Mouse (Mus musculus) hematopoietic stem cell, adult 5-6 weeks (primary cell): ENCODE data around the gene Cd276. TPM values are rescaled to one million over a fixed set of nuclear protein-coding genes. Genes with fewer than 3 reads are reported as not detected.
A peak's percentile ranks its signal among the peaks of the same experiment; 100 is the strongest.
"Not testable (repeated sequence)": the region's sequence is repeated elsewhere in the genome, so short reads cannot be mapped to it uniquely, and the experiment has no call there.

Source experiments
- ATAC-seq, 2 experiments: fragments of 125-278 bp in 1 of 2; replicated peaks in 1 of 2; 2 replicates each; pipeline ENCODE4 v1.8.0; 2016 to 2017; ENCODE audit warnings: inconsistent platforms in 2 of 2, mild to moderate bottlenecking in 2 of 2, moderate number of reproducible peaks in 2 of 2, low read depth in 1 of 2, moderate TSS enrichment in 1 of 2; ENCODE audit not compliant: low FRiP score in 2 of 2, poor library complexity in 2 of 2, severe bottlenecking in 2 of 2, insufficient read depth in 1 of 2, low TSS enrichment in 1 of 2
- total RNA-seq: library from RNA; stranded (forward); fragments of 172-1452, 232-1000 nt; gene quantifications from 2 replicates; pipeline ENCODE4 v1.2.3, GENCODE M21; 2017

Gene Cd276
- total RNA-seq: 1.6 and 2.6 TPM in 2 replicates

GRCm38 (mm10) chr9:58554908-58555684, at the start of gene Cd276:
Cd276 (minus strand) TSS chr9:58555437.
- peak in 1 of 2 experiments; percentile 16; a peak in 1 of 4 replicates for ATAC-seq

DNA sequence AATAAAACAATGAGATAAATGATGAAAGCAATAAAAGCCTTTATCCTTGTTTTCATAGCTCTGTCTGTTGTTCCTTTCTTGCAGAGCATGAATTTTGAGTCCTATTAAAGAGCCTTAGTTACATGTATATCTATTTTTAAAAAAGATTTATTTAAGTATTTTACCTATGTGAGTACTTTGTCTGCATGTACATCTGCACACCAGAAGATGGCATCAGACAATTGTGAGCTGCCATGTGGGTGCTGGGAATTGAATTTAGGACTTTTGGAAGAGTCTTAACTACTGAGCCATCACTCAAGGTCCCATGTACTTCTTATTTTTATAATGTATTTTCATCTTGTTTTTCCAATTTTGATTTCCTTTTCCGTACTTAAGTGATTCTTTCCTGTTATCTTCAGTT, 40.1 kb upstream of the Cd276 start:
- no peak for ATAC-seq

GRCm38 (mm10) chr9:58588657-58589056, 33.4 kb upstream of the Cd276 start:
- no peak; a peak in 1 of 4 replicates for ATAC-seq

DNA sequence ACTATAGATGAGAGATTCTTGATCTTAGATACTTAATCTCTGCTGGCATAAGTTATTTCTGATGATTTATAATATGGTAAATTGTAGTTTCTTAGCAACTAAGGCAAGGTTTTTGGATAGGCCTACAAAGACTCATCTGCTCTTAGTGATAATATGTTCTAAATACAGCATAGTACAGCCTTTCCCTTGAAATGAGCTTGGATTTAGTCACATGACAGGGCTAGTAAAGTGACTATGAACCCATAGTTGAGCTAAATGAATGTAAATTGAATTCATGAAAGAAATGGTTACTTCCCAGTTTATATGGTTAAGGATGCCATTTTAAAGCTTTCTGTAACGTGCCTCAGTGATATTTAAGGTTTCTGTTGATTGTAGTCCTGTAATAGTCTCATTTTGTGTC, 29.1 kb upstream of the Cd276 start:
- no peak for ATAC-seq

DNA sequence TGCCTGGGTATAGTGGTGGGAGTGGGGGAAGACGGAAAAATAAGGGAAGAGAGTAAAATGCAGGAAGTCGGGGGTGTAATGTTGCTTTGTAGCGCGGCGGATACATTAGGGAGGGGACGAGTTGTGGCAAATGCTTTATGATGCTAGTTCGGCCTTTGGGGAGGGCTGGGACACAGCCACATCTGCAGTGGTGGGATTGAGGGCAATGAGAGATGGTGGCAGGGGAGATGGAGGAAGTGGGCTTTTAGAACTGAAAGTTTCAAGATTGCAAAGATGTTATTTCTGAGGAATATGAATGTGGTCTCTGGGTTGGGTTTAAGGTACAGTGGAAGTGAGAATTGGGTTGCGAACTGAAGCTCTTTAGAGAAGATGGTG, 28.0 kb upstream of the Cd276 start:
- 0 out of 4 replicates have a peak, but pooled peaks have one; percentile 8 to 29 for ATAC-seq

GRCm38 (mm10) chr9:58582581-58583266, 27.5 kb upstream of the Cd276 start:
- ATAC-seq: no peak

DNA sequence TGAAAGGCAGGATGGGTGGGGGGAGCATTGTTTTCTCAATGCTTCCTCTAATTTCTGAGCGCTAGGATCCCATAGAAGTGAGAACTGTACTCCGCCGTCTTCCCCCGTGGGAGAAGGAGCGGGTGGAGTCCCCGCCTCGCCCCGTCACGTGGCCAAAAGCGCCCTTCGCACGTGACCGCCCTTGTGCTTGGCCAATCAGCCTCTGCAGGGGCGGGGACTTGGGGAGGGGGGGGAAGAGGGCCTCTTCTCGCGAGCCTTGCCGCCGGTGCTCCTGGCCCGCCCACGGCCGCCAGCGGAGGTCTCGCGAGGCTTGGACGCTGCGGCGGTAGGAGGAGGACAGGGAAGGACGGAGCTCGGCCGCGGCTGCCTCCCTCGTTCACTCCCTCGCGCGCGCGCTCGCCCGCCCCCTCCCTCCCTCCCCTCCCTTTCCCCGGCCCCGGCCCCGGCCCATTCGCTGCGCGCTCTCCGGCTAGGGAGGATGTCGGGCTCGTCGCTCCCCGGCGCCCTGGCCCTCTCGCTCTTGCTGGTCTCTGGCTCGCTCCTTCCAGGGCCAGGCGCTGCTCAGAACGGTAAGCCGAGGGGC, 26.8 kb upstream of the Cd276 start, which contains the start of gene Nptn:
Gene Nptn, plus strand, starts transcription at position 283 of the 583 bp plus-strand sequence.
- ATAC-seq: peak; percentile 69 to 92

- ATAC-seq: no peak
Measured at GRCm38 (mm10) chr9:58581283-58581930, 26.2 kb upstream of the Cd276 start.

GRCm38 (mm10) chr9:58580453-58581195, 25.4 kb upstream of the Cd276 start:
- not testable (repeated sequence) for ATAC-seq

DNA sequence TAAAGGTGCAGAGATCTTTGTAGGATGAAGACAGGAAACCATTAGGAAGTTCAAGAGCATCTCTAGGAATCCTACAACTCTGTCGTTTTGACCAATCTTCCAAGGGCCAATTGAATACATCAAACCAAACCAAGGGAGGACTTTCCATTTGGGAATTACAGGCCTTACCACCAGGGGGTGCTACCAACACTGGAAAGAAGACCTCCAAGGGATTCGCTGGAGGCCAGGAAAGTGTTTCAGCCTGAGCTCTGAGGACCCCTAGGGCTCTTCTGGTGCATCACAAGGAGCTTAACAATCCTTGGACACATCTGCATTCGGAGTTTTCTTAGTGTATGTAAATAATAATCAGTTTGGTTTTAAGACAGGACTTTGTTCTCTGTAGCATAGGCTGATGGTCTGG, 23.4 kb upstream of the Cd276 start:
- peak; percentile 61 to 74 for ATAC-seq

DNA sequence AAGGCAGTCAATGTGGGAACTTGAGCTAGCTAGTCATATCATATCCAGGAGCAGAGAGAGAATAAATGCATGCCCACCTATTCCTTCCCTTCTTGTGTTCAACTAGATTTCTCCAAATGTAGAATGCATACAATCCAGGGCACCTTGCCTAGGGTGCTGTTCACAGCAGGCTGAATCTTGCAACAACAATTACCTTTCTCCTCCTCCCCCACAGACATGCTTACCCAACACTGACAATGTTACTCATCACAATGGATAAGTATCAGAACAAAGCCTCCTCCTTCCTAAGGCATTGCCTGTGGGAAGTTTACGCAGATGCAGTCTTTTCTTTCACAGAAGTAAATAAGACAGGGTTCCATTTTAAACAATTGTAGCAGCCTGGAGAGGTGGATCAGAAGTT, 15.8 kb upstream of the Cd276 start:
- ATAC-seq: no peak

GRCm38 (mm10) chr9:58567682-58568081, 12.4 kb upstream of the Cd276 start:
- no peak; a peak in 2 of 4 replicates for ATAC-seq

DNA sequence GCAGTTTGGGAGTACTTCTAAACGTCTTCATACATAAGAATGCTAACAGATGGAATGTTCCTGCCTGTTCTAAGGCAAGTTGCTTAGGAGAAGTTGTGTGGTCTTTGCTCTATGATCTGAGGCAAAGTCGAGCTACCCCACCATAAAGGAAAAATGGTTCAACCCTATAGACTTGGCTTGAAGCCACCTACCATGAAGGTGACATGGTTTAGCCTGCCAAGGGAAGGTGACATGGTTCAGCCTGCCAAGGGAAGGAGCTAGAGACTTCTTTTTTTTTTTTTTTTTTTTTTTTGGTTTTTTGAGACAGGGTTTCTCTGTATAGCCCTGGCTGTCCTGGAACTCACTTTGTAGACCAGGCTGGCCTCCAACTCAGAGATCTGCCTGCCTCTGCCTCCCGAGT, 10.7 kb upstream of the Cd276 start:
- ATAC-seq: 0 out of 4 replicates have a peak, but pooled peaks of 1 of the 2 experiments have one; percentile 17

- ATAC-seq: peak; percentile 58 to 75
Measured at GRCm38 (mm10) chr9:58560211-58560610, 5.0 kb upstream of the Cd276 start.

DNA sequence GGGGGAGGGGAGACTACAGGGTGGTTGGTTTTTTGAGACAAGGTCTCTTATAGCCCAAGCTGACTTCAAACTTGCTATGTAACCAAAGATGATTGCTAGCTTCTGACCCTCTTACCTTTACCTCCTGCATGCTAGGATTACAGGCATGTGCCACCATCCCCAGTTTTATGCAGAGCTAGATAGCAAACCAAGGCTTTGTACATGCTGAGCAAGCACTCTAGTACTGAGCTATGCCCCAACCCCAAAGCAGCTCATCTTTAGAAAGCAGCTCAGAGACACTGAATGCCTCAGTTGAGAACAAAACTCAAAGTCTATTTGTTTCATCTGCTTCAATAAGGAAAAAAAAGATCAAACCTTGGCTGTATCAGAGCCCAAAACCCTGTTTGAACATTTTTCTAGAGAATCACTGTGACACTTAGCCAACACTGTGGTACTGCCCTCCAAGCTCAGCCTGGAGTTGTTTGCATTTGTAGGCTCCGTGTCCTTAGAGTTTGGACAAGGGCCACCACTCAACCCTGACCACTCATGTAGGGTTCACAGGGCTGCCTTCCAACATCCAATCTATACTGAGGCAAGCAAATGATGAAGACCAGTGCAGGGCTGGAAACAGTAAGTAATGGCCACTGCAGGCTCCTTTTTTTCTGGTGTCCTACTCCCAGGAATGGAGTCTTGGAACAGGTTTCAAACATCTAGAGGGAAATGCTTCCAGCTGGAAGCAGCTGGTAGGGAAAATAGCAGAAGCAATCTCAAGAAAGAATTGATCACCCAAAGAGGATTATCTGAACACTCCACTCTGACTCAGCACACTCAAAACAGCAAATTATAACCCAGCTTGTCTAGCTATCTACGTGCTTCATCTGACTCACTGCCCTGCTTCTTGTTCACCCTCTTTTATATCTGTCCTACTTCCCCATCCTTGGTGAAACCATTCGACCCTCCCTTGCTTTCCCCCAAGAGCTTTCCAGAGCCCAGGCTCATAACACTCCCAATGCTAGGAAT, 2.5 kb upstream of the Cd276 start:
- ATAC-seq: no peak

- ATAC-seq: no peak
Measured at GRCm38 (mm10) chr9:58556627-58557026, 1.4 kb upstream of the Cd276 start.
